Mouse (Mus musculus): ENCODE results near the gene Kif16b. TPM values are rescaled to one million over a fixed set of nuclear protein-coding genes. Genes with fewer than 3 reads are reported as not detected.
A peak's percentile ranks its signal among the peaks of the same experiment; 100 is the strongest.

Gene Kif16b
- total RNA-seq, 2 experiments from 2014 or later: 15.7 to 17.3 TPM

GRCm38 (mm10) chr2:142633996-142634559 lies 267.3 kb downstream of the Kif16b start:
- TF ChIP-seq CTCF (IDR thresholded peaks at IDR 0.05): no peak
- intact Hi-C loops (cut with DNase I): no loop called here

GRCm38 (mm10) chr2:142629523-142630312 lies 271.6 kb downstream of the Kif16b start:
- intact Hi-C loops (cut with DNase I): no loop called here
- no peak overlapping the region for H3K27ac ChIP-seq
- H3K4me3 ChIP-seq: no peak overlapping the region
- DNase-seq (ENCODE audit: extremely low spot score in 1 of 2, low spot score in 2 of 2): no peak
- TF ChIP-seq CTCF (IDR thresholded peaks at IDR 0.05): no peak

More at GRCm38 (mm10) chr2:142633996-142634559, 267.3 kb downstream of the Kif16b start:
- H3K27ac ChIP-seq: no peak overlapping the region
- no peak for DNase-seq (ENCODE audit: extremely low spot score in 1 of 2, low spot score in 2 of 2)
- no peak overlapping the region for H3K4me3 ChIP-seq

GRCm38 (mm10) chr2:142625756-142626155 lies 275.6 kb downstream of the Kif16b start:
- DNase-seq (ENCODE audit: extremely low spot score in 1 of 2, low spot score in 2 of 2): no peak
- Histone ChIP-seq H3K4me3 (no peak overlapping the region), H3K27ac (no peak overlapping the region)
- intact Hi-C loops (cut with DNase I): no loop called here
- no peak for TF ChIP-seq CTCF (IDR thresholded peaks at IDR 0.05)

GRCm38 (mm10) chr2:142625101-142625500 lies 276.2 kb downstream of the Kif16b start:
- intact Hi-C loops (cut with DNase I): no loop called here
- no peak for DNase-seq (ENCODE audit: extremely low spot score in 1 of 2, low spot score in 2 of 2)
- no peak for TF ChIP-seq CTCF (IDR thresholded peaks at IDR 0.05)

GRCm38 (mm10) chr2:142624254-142624653 lies 277.1 kb downstream of the Kif16b start:
- H3K27ac ChIP-seq: no peak overlapping the region
- H3K4me3 ChIP-seq: no peak overlapping the region
- no peak for TF ChIP-seq CTCF (IDR thresholded peaks at IDR 0.05)
- no peak for DNase-seq (ENCODE audit: extremely low spot score in 1 of 2, low spot score in 2 of 2)
- intact Hi-C loops (cut with DNase I): no loop called here

More at GRCm38 (mm10) chr2:142625101-142625500, 276.2 kb downstream of the Kif16b start:
- no peak overlapping the region for H3K4me3 ChIP-seq
- no peak overlapping the region for H3K27ac ChIP-seq

- H3K4me3 ChIP-seq: no peak overlapping the region
- no peak for DNase-seq (ENCODE audit: extremely low spot score in 1 of 2, low spot score in 2 of 2)
- TF ChIP-seq CTCF (IDR thresholded peaks at IDR 0.05): no peak
- no peak overlapping the region for H3K27ac ChIP-seq
- intact Hi-C loops (cut with DNase I): no loop called here
Observed at GRCm38 (mm10) chr2:142621152-142621551, 280.2 kb downstream of the Kif16b start.

GRCm38 (mm10) chr2:142619926-142620325 lies 281.4 kb downstream of the Kif16b start:
- no peak for DNase-seq (ENCODE audit: extremely low spot score in 1 of 2, low spot score in 2 of 2)
- no peak for TF ChIP-seq CTCF (IDR thresholded peaks at IDR 0.05)
- intact Hi-C loops (cut with DNase I): no loop called here
- Histone ChIP-seq H3K27ac (no peak overlapping the region), H3K4me3 (no peak overlapping the region)

GRCm38 (mm10) chr2:142614535-142614934 lies 286.8 kb downstream of the Kif16b start:
- no peak for DNase-seq (ENCODE audit: extremely low spot score in 1 of 2, low spot score in 2 of 2)
- Histone ChIP-seq H3K4me3 (no peak overlapping the region), H3K27ac (no peak overlapping the region)
- intact Hi-C loops (cut with DNase I): no loop called here
- no peak for TF ChIP-seq CTCF (IDR thresholded peaks at IDR 0.05)

- intact Hi-C loops (cut with DNase I): no loop called here
- TF ChIP-seq CTCF (IDR thresholded peaks at IDR 0.05): no peak
- no peak for DNase-seq (ENCODE audit: extremely low spot score in 1 of 2, low spot score in 2 of 2)
- H3K4me3 ChIP-seq: no peak overlapping the region
- H3K27ac ChIP-seq: no peak overlapping the region
Observed at GRCm38 (mm10) chr2:142612359-142612953, 288.9 kb downstream of the Kif16b start.

- Histone ChIP-seq H3K27ac (no peak overlapping the region), H3K4me3 (no peak overlapping the region)
- DNase-seq (ENCODE audit: extremely low spot score in 1 of 2, low spot score in 2 of 2): peak; percentile 31 to 40
- peak; percentile 61 for TF ChIP-seq CTCF (IDR thresholded peaks at IDR 0.05)
- intact Hi-C loops (cut with DNase I): no loop called here
Observed at GRCm38 (mm10) chr2:142611113-142611512, 290.2 kb downstream of the Kif16b start.

GRCm38 (mm10) chr2:142610206-142610605 lies 291.1 kb downstream of the Kif16b start:
- no peak for DNase-seq (ENCODE audit: extremely low spot score in 1 of 2, low spot score in 2 of 2)
- TF ChIP-seq CTCF (IDR thresholded peaks at IDR 0.05): no peak
- no peak overlapping the region for H3K27ac ChIP-seq
- no peak overlapping the region for H3K4me3 ChIP-seq
- intact Hi-C loops (cut with DNase I): no loop called here

GRCm38 (mm10) chr2:142608778-142609177 lies 292.6 kb downstream of the Kif16b start:
- intact Hi-C loops (cut with DNase I): no loop called here
- no peak overlapping the region for H3K27ac ChIP-seq
- no peak for TF ChIP-seq CTCF (IDR thresholded peaks at IDR 0.05)

More at GRCm38 (mm10) chr2:142608778-142609177, 292.6 kb downstream of the Kif16b start:
- no peak for DNase-seq (ENCODE audit: extremely low spot score in 1 of 2, low spot score in 2 of 2)
- no peak overlapping the region for H3K4me3 ChIP-seq

All from left cerebral cortex, adult 2 months (tissue).